15 mouse cellular contexts compared by ENCODE assay signal in genomic region chr1:34273922-34274321, GRCm38 (mm10).
"Had no signal": no experiment of that assay in that cellular context is flagged by ENCODE, and none has a peak within 500 bp of the region (broad histone marks: within the 10 kb centered on the region; RNA-seq: fewer than 3 reads in every experiment).

No protein-coding gene starts in this region.

- H3K4me1 ChIP-seq: neural tube, embryonic 13.5 days; neural tube, embryonic 15.5 days; stomach, embryonic 15.5 days had no signal

- H3K4me3 ChIP-seq: neural tube, embryonic 13.5 days; neural tube, embryonic 15.5 days; stomach, embryonic 15.5 days had no signal

- H3K27me3 ChIP-seq: neural tube, embryonic 13.5 days; neural tube, embryonic 15.5 days; stomach, embryonic 15.5 days had no signal

- H3K4me2 ChIP-seq: neural tube, embryonic 13.5 days; neural tube, embryonic 15.5 days; stomach, embryonic 15.5 days had no signal

- H3K27ac ChIP-seq: neural tube, embryonic 13.5 days; neural tube, embryonic 15.5 days; stomach, embryonic 15.5 days; stomach, postnatal 0 days had no signal

- DNase-seq: right cerebral cortex, adult 18-20 months; right cerebral cortex, postnatal 14 days; right cerebral cortex, postnatal 25 days; right cerebral cortex, postnatal 4 days; spleen, adult 18-20 months; thymus, adult 18-20 months; thymus, adult 2 months; thymus, postnatal 14 days; thymus, postnatal 25 days; thymus, postnatal 36 days; thymus, postnatal 4 days had no signal

- H3K9ac ChIP-seq: neural tube, embryonic 13.5 days; neural tube, embryonic 15.5 days; stomach, embryonic 15.5 days had no signal

- H3K9me3 ChIP-seq: neural tube, embryonic 13.5 days; neural tube, embryonic 15.5 days; stomach, embryonic 15.5 days had no signal
